Mouse (Mus musculus) liver, adult 2 months (tissue): ENCODE data around the gene Hspa1b.
"Not testable (repeated sequence)": the region's sequence is repeated elsewhere in the genome, so short reads cannot be mapped to it uniquely, and the experiment has no call there.

Experiments
- CTCF ChIP-seq: fragments of 200-500 bp; IDR thresholded peaks from 2 replicates; pipeline ENCODE4 v1.5.1; 2011; ENCODE audit warnings: low read depth, low read length, control low read depth
- POLR2A ChIP-seq: fragments of 200-500 bp; IDR thresholded peaks from 2 replicates; pipeline ENCODE4 v1.6.1; 2011; ENCODE audit warnings: low read length, control low read depth; ENCODE audit not compliant: insufficient read depth; ENCODE audit errors: extremely low read depth

- not testable (repeated sequence) for TF ChIP-seq POLR2A, CTCF
Measured at GRCm38 (mm10) chr17:34969822-34970221, 10.8 kb upstream of the Hspa1b start, which contains the start of gene Gm20481.
